Mouse (Mus musculus): ENCODE results near the gene Txnrd1.

DNA sequence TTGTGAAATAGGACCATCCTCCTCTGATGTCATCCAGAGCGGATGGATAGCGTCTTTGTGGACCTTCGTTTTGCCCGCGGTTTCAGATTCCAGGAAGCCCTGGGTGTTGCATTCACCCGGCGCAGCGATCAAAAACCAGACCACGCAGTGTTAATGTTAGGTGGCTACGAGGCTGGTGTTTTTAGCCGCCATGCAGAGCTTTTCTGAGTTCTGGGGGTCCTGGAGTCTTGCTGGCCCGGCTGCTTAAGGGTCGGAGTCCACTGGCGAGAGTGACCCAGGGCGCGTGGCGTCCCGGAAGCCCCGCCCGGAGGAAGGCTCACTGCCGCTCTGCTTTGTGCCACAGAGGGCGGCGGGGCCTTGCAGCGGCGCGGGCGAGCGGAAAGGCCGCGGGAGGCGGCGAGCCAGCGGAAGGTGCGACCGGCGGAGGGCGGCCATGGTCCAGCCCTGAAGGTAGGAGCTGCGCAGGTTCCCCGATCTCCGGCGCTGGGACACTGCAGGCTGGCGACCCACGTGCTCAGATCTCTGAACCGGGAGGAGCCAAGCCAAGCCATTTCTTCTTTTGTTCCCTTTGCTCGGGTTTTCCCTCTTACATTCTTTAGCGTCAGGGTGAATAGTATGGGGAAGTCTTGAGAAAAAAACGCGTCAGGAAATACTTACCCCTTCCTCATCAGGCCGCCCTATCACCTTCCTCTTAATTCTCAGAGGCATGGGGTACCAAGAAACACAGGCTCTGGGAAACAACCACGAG lies 26.6 kb downstream of the Txnrd1 start:
- TF ChIP-seq GATA1 (IDR thresholded peaks at IDR 0.05; ENCODE audit: borderline replicate concordance, low read length) = no peak
- no peak for TF ChIP-seq FLI1 (IDR thresholded peaks at IDR 0.05; ENCODE audit: low read length)

Data from megakaryocyte, embryonic 14.5 days (primary cell).